Mouse (Mus musculus): Measurements from ENCODE around the gene Cryzl2. TPM values are rescaled to one million over a fixed set of nuclear protein-coding genes. Genes with fewer than 3 reads are reported as not detected.

Gene Cryzl2
- polyA plus RNA-seq, 3 experiments from 2014 or later: 0.83 to 7.4 (median 6.1) TPM

DNA sequence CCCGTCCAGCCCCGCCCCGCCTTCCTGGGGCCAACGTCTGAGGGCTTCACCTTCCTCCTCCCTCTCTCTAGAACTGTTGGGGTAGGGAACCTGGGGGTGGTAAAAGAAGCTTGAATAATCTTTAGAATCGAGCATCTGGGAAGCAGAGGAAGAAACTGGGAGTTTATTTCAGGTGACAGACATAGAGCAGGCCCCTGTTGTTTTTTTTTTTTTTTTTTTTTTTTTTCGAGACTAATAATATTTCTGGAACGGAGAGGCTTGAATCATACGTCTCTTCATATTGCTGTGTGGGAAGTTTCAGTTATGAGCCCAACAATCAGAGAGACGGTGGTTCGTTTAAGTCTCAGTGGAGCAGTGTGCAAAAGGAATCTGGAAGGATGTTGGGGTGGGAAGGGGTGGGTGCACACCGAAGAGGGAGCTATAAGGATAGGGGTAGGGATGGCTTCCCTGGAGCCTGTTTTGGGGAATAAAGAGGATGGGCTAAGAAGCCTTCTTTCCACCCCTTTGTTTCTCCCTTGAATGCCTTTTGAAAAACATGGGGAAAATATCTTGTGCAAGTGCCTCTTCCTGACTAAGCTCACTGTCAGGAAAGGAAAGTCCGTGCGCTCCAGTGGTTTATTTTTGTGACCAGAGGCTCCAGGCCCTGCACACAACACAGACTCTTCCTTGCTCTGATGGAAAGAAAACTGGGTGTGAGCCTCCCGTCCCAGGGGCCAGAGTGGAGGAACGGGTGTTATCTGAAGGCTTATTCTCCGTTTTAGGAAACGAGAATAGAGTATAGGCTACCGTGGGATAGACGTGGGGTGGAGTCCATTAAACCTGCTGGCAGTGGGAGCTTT, 14.4 kb upstream of the Cryzl2 start:
- ATAC-seq: no peak

DNA sequence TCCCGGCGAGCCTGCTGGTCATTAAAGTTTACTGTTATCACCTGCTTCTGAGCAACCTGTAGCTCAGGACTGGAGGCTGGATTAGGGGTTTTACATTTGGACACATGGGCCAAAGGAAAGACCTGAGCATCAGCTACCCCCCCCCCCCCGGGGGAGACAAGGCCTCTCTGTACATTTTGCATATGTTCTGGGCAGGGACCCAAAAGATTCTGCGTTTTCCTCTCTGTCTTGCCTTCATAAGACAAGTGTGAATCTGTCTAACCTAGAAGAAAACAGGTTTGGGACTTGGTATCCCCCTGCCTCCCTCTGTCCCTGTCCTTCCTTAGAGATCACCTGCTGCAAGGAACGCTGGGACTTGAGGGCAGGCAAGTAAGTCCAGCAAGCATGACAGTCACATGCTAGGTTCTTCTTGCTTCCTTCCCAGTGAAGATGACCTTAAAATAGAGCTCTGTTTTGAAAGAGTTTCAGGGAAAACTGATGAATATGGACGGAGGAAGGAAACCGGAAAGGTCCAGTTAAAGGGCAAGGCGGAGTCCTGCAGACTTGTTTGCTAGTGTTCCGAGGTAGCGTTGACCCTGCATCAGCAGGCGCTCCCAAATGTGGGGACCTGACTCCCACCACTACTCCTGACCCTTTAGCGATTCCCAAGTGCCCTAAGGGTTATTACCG, 13.6 kb upstream of the Cryzl2 start:
- no peak for ATAC-seq

DNA sequence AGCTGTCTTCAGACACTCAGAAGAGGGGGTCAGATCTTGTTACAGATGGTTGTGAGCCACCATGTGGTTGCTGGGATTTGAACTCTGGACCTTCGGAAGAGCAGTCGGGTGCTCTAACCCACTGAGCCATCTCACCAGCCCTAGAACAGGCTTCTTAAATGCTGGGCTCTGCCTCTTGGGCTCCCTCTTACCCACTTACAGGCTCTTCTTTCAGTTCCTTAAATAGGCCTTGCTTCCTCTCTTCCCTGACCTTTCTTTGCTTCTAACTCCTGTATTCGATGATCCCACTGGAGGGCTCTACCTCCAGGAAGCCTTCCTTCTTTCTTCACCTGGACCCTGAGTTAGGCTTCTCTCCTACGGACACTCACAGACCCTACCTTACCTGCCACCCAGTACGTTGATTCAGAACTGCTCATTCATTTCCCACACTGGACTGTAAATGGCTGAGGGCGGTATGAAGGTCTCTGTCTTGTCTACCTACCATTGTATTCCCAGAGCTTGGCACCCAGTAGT, 12.9 kb upstream of the Cryzl2 start:
- no peak for ATAC-seq

DNA sequence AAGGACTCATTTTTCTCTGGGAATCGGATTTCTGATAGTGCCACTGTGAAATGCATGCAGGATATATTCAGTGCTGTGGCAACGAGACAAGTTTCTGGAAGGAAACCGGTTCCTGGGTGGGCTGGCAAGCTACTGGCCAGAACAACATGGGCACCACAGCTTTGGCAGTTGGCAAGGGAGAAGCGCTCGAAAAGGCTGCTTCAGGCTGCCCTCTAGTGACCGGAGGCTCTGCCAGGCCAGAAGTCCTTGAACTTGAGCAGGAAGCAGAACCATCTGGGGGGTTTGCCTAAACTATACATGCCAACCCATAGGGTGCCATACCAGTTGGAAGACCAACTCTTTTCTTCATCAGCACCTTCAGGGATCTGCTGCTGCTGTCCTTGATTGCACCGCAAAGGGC, 12.1 kb upstream of the Cryzl2 start:
- ATAC-seq: no peak

DNA sequence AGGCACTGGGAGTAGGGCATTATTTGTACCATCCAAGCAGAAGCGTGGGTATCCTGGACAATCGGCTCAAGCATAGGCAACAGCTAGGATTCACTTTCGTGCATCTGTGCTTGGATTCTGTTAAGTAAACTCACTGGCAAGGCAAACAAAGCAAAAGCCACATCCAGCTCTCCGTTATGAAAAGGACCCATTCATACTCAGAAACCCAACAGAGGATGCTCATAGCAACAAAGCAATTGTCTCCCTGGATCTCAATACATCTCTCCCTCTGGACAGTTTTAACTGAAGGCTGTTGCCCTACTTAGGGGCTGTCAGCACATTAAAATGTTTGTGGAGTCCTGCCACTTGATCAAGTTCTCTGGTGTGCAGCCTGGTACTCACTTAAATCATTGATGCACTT, 11.2 kb upstream of the Cryzl2 start:
- ATAC-seq: no peak

DNA sequence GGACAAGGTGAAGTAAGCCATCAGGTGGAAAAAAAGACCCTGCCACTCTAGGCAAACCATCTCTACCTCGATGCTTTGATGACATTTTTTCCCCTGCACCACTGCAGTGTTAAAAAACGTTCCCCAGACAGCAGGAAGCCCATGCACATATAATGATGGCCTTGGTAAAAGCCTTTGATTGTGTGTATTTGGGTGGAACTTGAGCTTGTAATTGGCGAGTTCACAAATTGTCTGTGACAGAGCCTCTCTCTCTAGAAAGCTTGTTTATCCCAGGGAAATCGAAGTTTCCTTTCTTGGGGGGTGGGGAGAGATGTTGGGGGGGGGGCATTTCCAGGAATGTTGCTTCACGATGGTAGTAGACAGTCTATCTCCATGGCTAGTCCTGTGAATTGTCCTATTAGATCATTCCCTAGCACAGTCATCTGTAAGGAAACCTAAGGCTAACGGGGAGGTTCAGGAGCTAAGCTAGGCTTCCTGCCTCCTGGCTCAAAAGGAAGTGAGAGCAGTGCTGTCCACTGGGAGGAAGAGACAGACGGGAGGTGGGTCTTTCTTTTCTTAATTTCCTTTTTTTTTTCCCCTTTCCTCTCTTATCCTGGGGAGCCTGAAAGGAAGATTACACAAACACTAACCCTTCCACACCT, 10.1 kb upstream of the Cryzl2 start:
- ATAC-seq: no peak

DNA sequence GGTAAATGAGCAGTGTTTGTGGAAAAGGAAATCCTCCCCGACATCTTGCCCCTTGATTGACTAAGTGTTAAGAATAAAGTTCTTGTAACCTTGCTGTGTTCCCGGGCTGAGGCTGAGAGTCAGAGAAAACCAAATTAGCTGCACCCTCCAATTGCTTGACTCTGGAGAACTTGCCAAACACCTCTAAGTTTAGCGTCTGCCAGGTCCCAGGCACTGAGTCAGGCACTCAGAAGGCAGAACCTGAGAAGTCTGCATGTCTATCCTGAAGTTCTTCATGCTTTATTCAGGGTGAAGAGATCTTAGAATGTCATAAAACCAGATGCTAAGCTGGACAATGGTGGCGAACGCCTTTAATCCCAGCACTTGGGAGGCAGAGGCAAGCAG, 9.6 kb upstream of the Cryzl2 start:
- no peak for ATAC-seq

DNA sequence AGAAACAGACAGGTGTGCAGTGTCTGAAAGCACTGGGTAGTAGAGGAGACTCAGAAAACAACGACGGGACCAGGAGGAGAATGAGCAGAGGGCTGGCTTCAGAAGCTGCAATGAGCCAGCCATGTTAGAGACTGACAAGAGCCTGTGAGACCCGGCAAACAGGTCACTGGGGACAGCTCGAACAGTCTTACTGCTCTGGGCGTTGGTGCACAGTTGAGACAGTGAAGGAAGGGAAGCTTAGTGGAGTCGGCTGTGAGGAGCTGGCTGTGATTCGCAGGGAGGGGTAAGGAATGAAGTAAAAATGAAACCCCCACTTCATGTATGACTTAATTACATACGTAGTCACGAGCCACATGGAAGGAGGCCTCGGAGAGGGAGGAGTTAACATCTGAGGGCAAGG, 8.8 kb upstream of the Cryzl2 start:
- ATAC-seq: no peak

DNA sequence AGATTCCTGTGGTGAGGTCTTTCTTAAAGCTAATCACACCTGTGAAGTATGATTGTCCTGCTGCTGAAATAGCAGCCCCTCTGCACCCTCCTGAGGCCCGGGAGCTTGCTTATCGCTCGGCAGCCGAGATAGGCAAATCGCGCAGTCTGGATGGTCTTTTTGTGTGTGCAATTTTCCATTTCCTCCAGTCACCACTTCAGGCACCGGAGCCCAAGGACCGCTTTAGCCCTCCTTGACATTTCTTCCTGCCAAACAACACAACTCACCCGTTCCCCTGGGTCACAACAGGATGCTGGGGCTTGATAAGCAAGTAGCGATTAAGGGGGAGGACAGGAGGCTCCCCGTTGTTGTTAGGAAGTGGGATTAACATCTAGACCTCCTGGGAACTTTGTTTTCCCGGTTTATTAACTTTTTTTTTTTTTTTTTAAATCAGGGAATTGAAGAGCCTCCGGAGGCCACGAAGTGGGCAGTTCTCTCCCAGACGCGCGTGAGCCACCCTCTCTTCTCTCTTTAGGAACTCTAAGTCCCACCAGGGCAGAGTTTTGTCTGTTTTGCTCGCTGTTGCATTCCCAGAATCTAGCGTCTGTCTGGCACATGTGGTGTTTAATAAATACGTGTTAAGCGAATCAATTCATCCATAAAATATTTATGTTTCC, 8.3 kb upstream of the Cryzl2 start:
- ATAC-seq: no peak

DNA sequence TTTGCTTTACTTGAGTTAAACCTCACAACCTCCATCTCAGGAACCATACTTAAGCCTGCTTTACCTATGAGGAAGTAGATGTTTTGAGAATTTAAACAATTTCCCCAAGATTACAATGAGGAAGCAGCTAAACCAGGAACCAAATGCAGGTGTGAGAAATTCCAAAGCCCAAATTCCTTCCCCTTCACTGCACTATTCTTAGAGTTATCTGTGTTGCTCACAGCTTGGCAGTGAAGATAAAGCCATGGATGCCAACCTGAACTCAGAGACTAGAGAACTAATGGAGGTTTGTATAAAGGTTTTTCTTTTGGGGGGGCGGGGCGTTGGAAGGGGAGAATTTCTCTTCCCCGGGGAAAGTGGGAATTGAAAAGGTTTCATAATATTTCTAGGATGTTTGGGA, 6.1 kb upstream of the Cryzl2 start:
- no peak for ATAC-seq

DNA sequence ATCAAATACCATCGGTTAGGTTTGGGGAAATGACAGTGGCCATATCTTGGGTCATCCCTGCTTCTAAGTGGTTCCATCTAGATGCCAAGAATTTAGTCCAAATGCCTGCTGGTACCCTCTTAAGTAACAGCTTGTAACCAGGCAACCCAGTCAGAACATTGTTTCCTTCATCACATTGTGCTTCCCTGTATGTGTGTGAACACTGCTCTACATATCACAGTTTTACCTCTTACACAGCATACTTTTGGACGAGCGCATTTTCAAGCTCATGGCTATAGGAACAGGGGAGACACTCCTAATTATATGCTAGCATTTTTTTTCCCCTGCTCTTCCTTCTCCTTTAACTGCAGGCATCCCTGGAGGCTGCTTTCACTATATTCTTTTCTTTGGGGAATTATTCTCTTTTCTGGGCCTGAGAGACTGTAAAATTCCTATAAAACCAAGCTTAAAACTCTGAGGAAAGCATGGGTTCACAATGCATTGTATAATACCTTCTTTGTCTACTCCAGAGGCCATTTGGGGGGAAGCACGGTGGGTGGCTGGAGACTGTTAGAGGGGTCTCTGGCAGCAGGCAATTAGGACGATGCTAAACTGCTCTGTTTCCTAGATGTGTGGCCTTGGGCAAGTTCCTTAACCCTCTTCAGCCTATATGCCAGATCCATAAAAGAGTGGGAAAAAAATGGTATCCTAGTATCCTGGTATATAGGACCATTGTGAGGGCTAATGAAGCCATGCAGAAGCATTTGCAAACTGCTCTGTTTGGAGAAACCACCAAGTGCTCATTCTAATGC, 5.4 kb upstream of the Cryzl2 start:
- no peak for ATAC-seq

DNA sequence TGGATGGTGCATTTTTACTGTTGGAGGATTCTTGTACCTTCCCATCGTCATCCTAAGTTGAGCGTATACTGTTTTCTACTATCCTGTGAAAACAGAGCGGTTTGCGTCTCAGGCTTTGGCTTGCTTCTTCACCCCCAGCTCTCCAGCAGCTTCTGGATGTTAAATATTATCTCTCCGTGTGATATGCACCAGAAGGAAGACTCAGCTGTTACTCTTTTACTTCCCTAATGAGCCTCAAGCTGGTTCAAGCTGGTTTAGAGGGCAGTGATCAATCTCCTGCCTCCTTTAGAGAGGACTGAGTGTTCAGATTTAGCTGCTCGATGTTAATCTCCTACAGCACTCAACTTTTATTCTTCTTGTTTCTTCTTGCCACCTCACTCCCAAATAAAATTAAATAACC, 3.5 kb upstream of the Cryzl2 start:
- ATAC-seq: no peak

DNA sequence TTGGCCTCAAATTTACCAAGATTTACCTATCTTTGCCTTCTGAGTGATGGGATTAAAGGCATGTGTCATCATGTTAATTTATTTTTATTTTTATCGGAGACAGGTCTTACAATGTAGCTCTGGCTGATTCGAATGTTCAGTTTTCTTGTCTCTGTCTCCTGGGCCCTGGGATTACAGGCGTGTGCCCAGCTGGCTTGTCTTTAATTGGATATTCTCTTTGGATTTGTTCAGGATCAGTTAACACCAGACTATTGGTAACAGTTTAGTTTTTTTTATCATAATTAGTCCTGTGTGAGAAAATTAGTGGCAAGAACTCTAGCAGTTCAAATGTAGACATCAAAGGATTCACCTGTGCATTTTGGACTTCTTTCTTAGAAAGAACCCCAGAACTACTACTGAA, 588 bp upstream of the Cryzl2 start:
- ATAC-seq: no peak

DNA sequence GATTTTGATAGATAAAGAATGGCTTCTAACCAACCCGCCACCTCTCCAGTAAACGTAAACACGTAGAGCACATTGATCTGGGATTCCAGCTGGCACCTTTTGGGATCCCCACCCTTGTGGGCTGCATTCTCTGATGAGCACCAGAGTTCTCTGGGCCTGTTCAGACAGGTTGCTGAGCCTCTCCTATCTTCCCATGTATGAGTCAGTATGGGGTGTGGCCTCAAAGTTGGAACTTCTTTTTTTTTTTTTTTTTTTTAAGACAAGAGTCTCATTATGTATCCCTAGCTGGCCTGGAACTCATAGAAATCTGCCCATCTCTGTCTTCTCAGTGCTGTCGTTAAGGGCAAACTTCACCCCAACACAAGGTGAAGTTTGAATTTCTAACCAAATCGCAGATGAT, 1.5 kb downstream of the Cryzl2 start:
- no peak for ATAC-seq

DNA sequence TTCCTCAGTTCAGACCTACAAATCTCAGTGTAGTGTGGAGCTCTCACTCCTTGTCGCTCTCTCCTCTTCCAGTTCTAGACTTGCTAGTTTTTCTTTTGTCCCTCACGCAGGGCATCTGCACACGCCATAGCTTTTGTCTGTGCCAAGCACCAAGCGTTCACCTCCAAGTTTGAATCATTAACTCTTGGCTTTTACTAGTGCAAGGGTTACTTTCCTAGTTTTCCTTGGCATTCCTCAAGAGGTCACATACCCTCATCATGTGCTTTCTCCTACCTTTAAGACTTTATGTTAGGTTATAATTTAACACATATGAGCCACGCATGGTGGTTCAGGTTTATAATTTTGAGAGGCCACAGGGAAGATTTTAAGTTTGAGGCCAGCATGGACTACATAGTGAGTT, 2.9 kb downstream of the Cryzl2 start:
- ATAC-seq: no peak

DNA sequence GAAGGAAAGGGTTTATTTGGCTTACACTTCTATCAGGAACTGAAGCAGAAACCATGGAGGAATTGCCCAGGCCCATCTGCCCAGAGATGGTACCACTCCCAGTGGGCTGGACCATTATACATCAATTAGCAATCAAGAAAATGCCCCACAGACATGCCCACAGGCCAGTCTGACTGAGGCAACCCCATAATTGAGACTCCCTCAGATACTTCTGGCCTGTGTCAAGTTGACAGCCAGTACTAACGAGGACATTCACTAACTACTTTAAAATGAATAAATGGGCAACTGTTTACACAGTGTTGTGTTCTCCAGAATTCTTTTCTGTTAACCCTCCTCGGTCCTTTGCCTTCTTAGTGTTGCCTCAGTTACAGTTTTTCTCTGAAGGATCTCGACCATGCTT, 4.0 kb downstream of the Cryzl2 start:
- no peak for ATAC-seq

DNA sequence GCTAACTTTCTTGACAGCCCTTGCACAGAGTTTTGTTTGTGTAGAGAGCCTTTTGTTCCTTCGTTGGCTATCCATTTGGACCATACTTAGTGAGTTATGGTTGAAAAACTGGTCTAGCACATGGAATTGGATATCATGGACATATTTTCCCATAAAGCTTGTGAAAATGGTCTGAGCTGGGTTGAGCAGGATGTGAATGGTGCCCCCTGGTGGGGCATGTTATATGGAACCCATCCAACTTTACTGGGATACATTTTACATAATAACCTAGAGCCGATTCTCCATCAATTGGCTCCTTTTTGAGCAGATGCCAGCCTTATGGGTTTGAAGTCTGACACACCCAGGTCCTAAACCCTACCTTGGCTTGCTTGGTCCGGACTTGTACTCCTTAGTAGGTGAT, 6.8 kb downstream of the Cryzl2 start:
- no peak for ATAC-seq

DNA sequence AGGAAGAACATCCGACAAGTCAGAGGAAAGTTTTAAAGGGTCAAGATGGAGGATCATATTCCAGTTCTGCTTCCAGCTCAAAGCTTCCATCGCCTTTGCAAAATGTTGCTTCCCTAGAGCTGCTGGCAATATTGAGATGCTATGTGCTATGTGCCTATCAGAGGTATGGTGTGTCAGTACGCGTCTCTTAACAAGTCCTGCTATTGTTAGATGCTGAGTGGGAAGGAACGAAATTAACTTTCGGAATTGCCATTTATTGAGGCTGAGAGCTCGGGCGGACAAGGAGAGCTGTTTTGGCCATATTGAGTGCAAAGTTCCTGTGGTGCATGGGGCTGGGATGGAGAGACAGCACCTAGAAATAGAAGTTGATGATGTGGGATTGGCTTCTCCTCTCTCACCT, 9.5 kb downstream of the Cryzl2 start:
- no peak for ATAC-seq

DNA sequence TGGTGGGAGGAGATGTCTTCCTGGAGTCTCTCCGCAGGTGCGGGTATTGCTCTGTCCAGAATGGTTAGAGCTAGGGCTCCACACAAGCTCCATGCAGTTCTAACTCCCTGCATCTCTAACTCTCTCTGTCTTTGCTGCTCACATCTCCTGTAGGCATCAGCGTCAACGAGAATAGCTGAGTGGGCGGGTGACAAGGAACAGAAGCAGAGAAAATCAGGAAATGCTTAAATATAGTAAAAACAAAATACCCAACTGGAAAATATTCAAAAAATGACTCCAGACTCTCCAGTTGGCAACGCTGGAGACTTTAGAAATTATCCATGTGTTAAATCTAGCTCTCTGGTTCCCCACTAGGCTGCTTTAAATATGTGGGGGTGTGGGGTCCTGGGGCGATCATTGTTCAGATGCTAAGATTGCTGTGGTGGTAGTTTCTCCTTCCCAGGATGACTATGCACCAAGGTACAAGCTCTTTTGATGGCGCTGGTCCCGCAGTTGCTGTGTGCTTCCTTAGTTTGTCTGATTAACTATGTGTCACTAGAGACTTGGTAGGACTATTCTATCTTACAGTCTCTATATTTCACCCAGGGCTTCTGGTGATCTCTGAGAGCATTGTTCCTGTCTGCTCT, 12.5 kb downstream of the Cryzl2 start:
- no peak for ATAC-seq

DNA sequence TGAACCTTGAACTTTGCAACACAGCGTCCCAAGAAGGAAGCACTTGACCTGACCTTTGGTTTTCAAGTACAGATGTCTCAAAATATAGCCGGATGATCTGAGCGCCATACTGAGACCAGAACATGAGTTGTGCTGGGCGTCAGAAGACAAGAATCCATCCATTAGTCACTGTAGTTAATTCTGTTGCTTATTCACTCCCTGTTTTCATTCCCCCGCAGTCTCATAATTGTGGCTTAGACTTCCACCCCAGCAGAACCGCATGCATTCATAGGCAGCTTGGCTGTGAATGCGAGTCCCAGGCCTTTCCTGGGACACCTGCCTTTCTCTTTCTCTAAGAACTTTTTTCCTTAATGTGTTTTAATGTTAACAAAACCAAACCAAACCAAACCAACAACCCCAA, 14.3 kb downstream of the Cryzl2 start:
- ATAC-seq: no peak

DNA sequence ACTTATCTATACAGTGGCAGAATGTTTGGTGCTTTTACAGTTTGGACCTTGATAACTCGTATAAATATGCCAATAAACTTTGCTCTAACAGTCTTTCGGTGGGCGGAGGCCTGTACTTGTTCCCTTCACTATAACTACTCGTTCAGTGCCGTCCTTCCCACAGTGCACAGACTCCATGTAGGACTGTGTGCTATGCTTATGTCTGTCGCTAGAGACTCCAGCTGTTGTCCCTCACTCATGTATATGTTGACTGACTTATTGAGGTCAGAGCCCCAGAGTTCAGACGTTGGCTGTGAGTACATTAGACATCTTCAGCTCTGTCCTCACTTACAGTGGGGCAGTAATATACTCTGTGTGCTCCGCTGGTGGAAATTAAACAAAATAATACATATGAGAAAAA, 16.5 kb downstream of the Cryzl2 start:
- ATAC-seq: no peak

DNA sequence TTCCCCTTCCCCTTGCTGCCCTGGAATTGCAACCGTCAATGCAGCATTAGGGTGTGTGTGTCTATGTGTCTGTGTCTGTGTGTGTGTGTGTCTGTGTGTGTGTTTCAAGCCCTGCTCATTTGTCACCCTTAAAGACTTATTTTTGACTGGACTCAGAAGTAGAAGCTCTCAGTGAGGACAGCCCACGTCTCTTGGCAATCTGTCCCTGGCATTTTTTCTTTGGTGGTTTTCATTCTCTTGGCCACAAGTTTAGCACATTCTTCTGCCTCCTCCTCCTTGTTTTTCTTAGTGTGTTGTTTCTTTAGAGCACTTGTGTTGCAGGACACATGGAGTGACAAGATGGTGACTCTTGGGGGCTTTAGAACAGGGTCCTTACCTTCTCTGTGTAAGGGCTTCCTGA, 17.9 kb downstream of the Cryzl2 start:
- no peak for ATAC-seq

Data from inflammation-experienced regulatory T-cells, adult 6 months (primary cell).